Mouse (Mus musculus): ENCODE data around the gene Uqcr11. TPM values are rescaled to one million over a fixed set of nuclear protein-coding genes. Genes with fewer than 3 reads are reported as not detected.

Gene Uqcr11
- total and polyA plus RNA-seq, 3 experiments = 1,743 to 5,192 (median 1,981) TPM

GRCm38 (mm10) chr10:80387522-80387959 lies 19.1 kb downstream of the Uqcr11 start, which contains the start of gene Mex3d:
Mex3d (minus strand) TSS chr10:80387659.
- intact Hi-C loops (cut with DNase I) = no loop called here
- 18% methylated on average over 54 of the region's 61 CpGs for WGBS
- Histone ChIP-seq H3K9ac (ENCODE audit: low read depth, low read length) (peak within 1 kb of the TSS; percentile 91), H3K79me2 (replicated peaks; ENCODE audit: control insufficient read depth, insufficient read depth, low read length) (peaks cover 4% of the 10 kb centered on the region), H3K4me1 (ENCODE audit: control insufficient read depth, insufficient read depth, low read length) (peaks cover 5% of the 10 kb centered on the region), H3K36me3 (ENCODE audit: control insufficient read depth, insufficient read depth, low read length) (no peaks in the 10 kb centered on the region), H3K27ac (peak within 1 kb of the TSS; percentile 70), H3K27me3 (ENCODE audit: control insufficient read depth, insufficient read depth, low read length) (no peaks in the 10 kb centered on the region), H3K4me3 (peak within 1 kb of the TSS; percentile 57)
- TF ChIP-seq CTCF (IDR thresholded peaks at IDR 0.05) (no peak), EP300 (IDR thresholded peaks at IDR 0.05; ENCODE audit: insufficient read depth, low read depth, low read length) (no peak), POLR2A (IDR thresholded peaks at IDR 0.05; ENCODE audit: insufficient read depth, low read depth, low read length) (peak; percentile 55)
- peak; percentile 91 to 92 for DNase-seq

DNA sequence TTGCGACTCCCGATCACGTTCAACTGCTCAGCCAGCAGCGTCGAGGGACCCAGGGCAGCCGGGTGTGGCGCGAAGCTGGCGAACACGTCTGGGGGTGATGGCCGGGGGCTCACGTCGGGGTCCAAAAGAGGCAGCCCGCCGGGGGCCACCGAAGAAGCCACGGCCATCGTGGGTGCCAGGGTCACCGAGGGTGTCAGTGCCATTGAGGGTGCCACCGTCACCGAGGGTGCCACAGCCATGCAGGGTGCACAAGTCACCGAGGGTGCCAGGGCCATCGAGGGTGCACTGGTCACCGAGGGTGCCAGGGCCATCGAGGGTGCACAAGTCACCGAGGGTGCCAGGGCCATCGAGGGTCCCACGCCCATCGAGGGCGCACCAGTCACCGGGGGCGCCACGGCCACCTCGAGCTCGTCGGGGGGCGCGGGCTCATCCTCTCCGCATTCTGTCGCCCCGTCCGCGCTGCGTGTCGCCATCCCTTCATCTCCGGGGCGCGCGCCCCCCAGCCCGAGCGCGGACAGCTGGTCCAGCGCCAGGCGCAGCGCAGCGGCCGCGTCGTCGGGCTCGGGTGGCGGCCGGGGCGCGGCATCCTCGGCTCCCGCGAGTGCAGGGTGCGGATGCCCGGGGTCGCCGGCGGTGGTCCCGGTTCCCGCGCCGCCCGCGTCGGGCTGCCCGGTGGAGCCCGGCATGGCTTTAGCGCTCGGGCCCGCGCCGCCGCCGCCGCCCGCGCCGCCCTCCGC lies 19.7 kb downstream of the Uqcr11 start:
- peaks cover 5% of the 10 kb centered on the region for H3K4me1 ChIP-seq (ENCODE audit: control insufficient read depth, insufficient read depth, low read length)
- 5% methylated on average over 81 of the region's 94 CpGs for WGBS
- H3K9ac ChIP-seq (ENCODE audit: low read depth, low read length) = peak overlapping the region; percentile 91
- peak; percentile 35 to 53 for DNase-seq
- H3K4me3 ChIP-seq = peak overlapping the region; percentile 57
- peak overlapping the region; percentile 23 for H3K27ac ChIP-seq
- intact Hi-C loops (cut with DNase I) = no loop called here
- TF ChIP-seq POLR2A (IDR thresholded peaks at IDR 0.05; ENCODE audit: insufficient read depth, low read depth, low read length) (no peak), CTCF (IDR thresholded peaks at IDR 0.05) (no peak), EP300 (IDR thresholded peaks at IDR 0.05; ENCODE audit: insufficient read depth, low read depth, low read length) (no peak)
- H3K36me3 ChIP-seq (ENCODE audit: control insufficient read depth, insufficient read depth, low read length) = no peaks in the 10 kb centered on the region
- no peaks in the 10 kb centered on the region for H3K27me3 ChIP-seq (ENCODE audit: control insufficient read depth, insufficient read depth, low read length)
- H3K79me2 ChIP-seq (replicated peaks; ENCODE audit: control insufficient read depth, insufficient read depth, low read length) = peaks cover 4% of the 10 kb centered on the region

DNA sequence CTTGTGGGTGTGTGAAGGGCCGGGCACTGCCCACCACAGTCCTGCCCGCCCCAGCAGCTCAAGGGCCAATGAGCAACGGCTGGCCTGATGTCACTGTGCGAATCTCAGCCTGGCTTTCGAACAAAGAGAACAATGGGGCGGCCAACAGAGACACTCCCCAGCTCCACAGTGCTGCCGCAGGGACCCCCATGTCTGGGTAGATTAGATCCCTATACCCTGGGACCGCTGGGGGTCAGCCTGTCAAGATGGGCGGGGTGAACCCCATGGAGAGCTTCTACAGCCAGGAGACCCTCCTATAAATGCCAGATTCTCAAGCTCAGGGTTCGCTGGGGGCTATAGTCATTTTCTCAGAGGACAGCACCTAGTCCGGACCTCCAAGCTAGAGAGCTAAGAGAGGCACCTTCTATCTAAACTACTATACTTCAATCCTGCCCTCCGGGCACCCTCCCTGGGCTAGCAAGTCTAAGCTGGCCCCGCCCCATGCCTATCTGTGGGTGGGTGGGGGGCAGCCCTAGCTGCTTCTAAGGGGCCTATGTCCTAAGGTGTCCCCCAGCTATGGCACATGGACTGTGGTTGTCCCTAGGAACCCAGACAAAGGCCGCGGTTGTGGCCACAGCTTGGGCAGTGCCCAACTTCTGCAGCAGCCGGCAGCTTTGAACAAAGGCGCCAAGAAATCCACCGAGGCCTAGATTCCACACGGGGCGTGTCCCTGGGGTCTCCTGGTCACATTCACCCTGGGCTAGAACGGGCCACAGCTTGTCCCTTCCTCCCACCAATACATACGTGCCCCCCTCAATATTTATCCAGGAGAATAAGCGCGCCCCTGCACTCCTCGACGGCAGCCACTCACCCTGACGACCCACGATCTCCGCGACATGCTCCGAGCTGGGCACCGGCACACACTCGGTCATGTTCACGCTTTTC lies 20.6 kb downstream of the Uqcr11 start:
- 8% methylated on average over 34 of the region's 34 CpGs for WGBS
- Histone ChIP-seq H3K36me3 (ENCODE audit: control insufficient read depth, insufficient read depth, low read length) (no peaks in the 10 kb centered on the region), H3K79me2 (replicated peaks; ENCODE audit: control insufficient read depth, insufficient read depth, low read length) (peaks cover 4% of the 10 kb centered on the region), H3K4me1 (ENCODE audit: control insufficient read depth, insufficient read depth, low read length) (peaks cover 5% of the 10 kb centered on the region), H3K9ac (ENCODE audit: low read depth, low read length) (peak overlapping the region; percentile 91), H3K4me3 (peak overlapping the region; percentile 57), H3K27ac (no peak overlapping the region; the same call in 1 of the 2 replicates), H3K27me3 (ENCODE audit: control insufficient read depth, insufficient read depth, low read length) (no peaks in the 10 kb centered on the region)
- intact Hi-C loops (cut with DNase I) = no loop called here
- no peak for DNase-seq
- no peak for TF ChIP-seq CTCF (IDR thresholded peaks at IDR 0.05)

GRCm38 (mm10) chr10:80385310-80385709 lies 21.3 kb downstream of the Uqcr11 start:
- peaks cover 4% of the 10 kb centered on the region for H3K79me2 ChIP-seq (replicated peaks; ENCODE audit: control insufficient read depth, insufficient read depth, low read length)
- H3K27ac ChIP-seq = no peak overlapping the region
- no peaks in the 10 kb centered on the region for H3K27me3 ChIP-seq (ENCODE audit: control insufficient read depth, insufficient read depth, low read length)
- H3K36me3 ChIP-seq (ENCODE audit: control insufficient read depth, insufficient read depth, low read length) = no peaks in the 10 kb centered on the region
- intact Hi-C loops (cut with DNase I) = no loop called here
- 0 out of 2 replicates have a peak overlapping the region, but pooled peaks have one; percentile 91 for H3K9ac ChIP-seq (ENCODE audit: low read depth, low read length)
- 39% methylated on average over 7 of the region's 7 CpGs for WGBS
- no peak for TF ChIP-seq POLR2A (IDR thresholded peaks at IDR 0.05; ENCODE audit: insufficient read depth, low read depth, low read length)
- TF ChIP-seq EP300 (IDR thresholded peaks at IDR 0.05; ENCODE audit: insufficient read depth, low read depth, low read length) = no peak
- no peak for TF ChIP-seq CTCF (IDR thresholded peaks at IDR 0.05)
- peaks cover 5% of the 10 kb centered on the region for H3K4me1 ChIP-seq (ENCODE audit: control insufficient read depth, insufficient read depth, low read length)
- peak overlapping the region; percentile 57 for H3K4me3 ChIP-seq
- no peak for DNase-seq

- Histone ChIP-seq H3K36me3 (ENCODE audit: control insufficient read depth, insufficient read depth, low read length) (no peaks in the 10 kb centered on the region), H3K27me3 (ENCODE audit: control insufficient read depth, insufficient read depth, low read length) (no peaks in the 10 kb centered on the region), H3K79me2 (replicated peaks; ENCODE audit: control insufficient read depth, insufficient read depth, low read length) (peaks cover 4% of the 10 kb centered on the region), H3K4me3 (no peak overlapping the region), H3K27ac (no peak overlapping the region), H3K4me1 (ENCODE audit: control insufficient read depth, insufficient read depth, low read length) (peaks cover 5% of the 10 kb centered on the region), H3K9ac (ENCODE audit: low read depth, low read length) (no peak overlapping the region)
- 72% methylated on average over 7 of the region's 7 CpGs for WGBS
- TF ChIP-seq CTCF (IDR thresholded peaks at IDR 0.05) = no peak
- TF ChIP-seq EP300 (IDR thresholded peaks at IDR 0.05; ENCODE audit: insufficient read depth, low read depth, low read length) = no peak
- TF ChIP-seq POLR2A (IDR thresholded peaks at IDR 0.05; ENCODE audit: insufficient read depth, low read depth, low read length) = no peak
- no peak for DNase-seq
- intact Hi-C loops (cut with DNase I) = no loop called here
Observed at GRCm38 (mm10) chr10:80384709-80385108, 21.9 kb downstream of the Uqcr11 start.
